Mouse (Mus musculus) neural tube, embryonic 14.5 days (tissue): ENCODE results near the gene Kdm4b. TPM values are rescaled to one million over a fixed set of nuclear protein-coding genes. Genes with fewer than 3 reads are reported as not detected.

Experiments
- ATAC-seq: fragments of 200-750 bp; cut with Nextera tagmentation; 2 replicates; pipeline ENCODE4 v1.8.0; 2017; ENCODE audit warnings: low read depth, mild to moderate bottlenecking, moderate TSS enrichment, moderate library complexity
- H3K27ac ChIP-seq: fragments of 300-500 bp; sonication (generic); 2 replicates; pipeline ENCODE4 v1.5.1; 2014; ENCODE audit warnings: low read depth, mild to moderate bottlenecking, control low read depth, low read length, moderate library complexity, mixed read lengths
- H3K27me3 ChIP-seq: fragments of 300-500 bp; sonication (generic); 2 replicates; pipeline ENCODE4 v1.6.1; 2014; ENCODE audit warnings: low read length; ENCODE audit not compliant: control insufficient read depth, insufficient read depth
- H3K36me3 ChIP-seq: fragments of 300-500 bp; sonication (generic); 2 replicates; pipeline ENCODE4 v1.6.1; 2014; ENCODE audit warnings: low read length, mixed read lengths; ENCODE audit not compliant: control insufficient read depth, insufficient read depth
- H3K4me1 ChIP-seq: fragments of 300-500 bp; sonication (generic); 2 replicates; pipeline ENCODE4 v1.6.1; 2014; ENCODE audit warnings: low read length; ENCODE audit not compliant: control insufficient read depth, insufficient read depth
- H3K4me2 ChIP-seq: fragments of 300-500 bp; sonication (generic); 2 replicates; pipeline ENCODE4 v1.6.1; 2014; ENCODE audit warnings: mild to moderate bottlenecking, low read depth, low read length, control low read depth
- H3K4me3 ChIP-seq: fragments of 300-500 bp; sonication (generic); 2 replicates; pipeline ENCODE4 v1.5.1; 2014; ENCODE audit warnings: low read depth, low read length, control low read depth, mixed read lengths
- H3K9ac ChIP-seq: fragments of 300-500 bp; sonication (generic); replicated peaks from 2 replicates; pipeline ENCODE4 v1.6.1; 2014; ENCODE audit warnings: low read depth, mild to moderate bottlenecking, control low read depth, low read length, mixed read lengths
- H3K9me3 ChIP-seq: fragments of 300-500 bp; sonication (generic); 2 replicates; pipeline ENCODE4 v1.6.1; 2016; ENCODE audit warnings: low read length; ENCODE audit not compliant: control insufficient read depth
- WGBS: fragments of 180-500 bp; shearing (Covaris S2); extraction: QIAGEN DNeasy Blood & Tissue Kit; methylation state at CpG from one replicate; pipeline ENCODE4 v1.1.7; 2014; 5-methylcytosine and 5-hydroxymethylcytosine counted together
- polyA plus RNA-seq: library from polyadenylated mRNA; unstranded; fragments of >200 nt; fragmentation: Nextera tagmentation; extraction: Ambion mirVana; gene quantifications from 2 replicates; pipeline ENCODE4 v1.2.1, GENCODE M21; 2014

Kdm4b gene
- polyA plus RNA-seq, 1 experiment from 2014 or later, result 58.6 TPM

GRCm38 (mm10) chr17:56348586-56348985 lies 22.7 kb downstream of the Kdm4b start:
- H3K36me3 ChIP-seq, result peaks cover 23% of the 10 kb centered on the region
- H3K27ac ChIP-seq, result no peak overlapping the region
- no peaks in the 10 kb centered on the region for H3K9me3 ChIP-seq
- H3K4me2 ChIP-seq, result no peak overlapping the region
- H3K27me3 ChIP-seq, result no peaks in the 10 kb centered on the region
- ATAC-seq, result no peak
- no peak overlapping the region for H3K9ac ChIP-seq
- no peaks in the 10 kb centered on the region for H3K4me1 ChIP-seq
- no peak overlapping the region for H3K4me3 ChIP-seq

- H3K9ac ChIP-seq, result no peak overlapping the region
- WGBS, result 39% methylated on average over 2 of the region's 2 CpGs
These were observed 24.8 kb downstream of the Kdm4b start for GRCm38 (mm10) chr17:56350694-56351093.

GRCm38 (mm10) chr17:56356921-56357885 lies 31.3 kb downstream of the Kdm4b start:
- H3K9me3 ChIP-seq, result no peaks in the 10 kb centered on the region
- peak; percentile 87 for ATAC-seq
- no peaks in the 10 kb centered on the region for H3K27me3 ChIP-seq
- 66% methylated on average over 9 of the region's 9 CpGs for WGBS
- H3K36me3 ChIP-seq, result peaks cover 43% of the 10 kb centered on the region
- 0 out of 2 replicates have a peak, but pooled peaks cover 5% of the 10 kb centered on the region for H3K4me1 ChIP-seq
- no peak overlapping the region for H3K27ac ChIP-seq
- H3K4me3 ChIP-seq, result no peak overlapping the region
- H3K9ac ChIP-seq, result no peak overlapping the region
- no peak overlapping the region for H3K4me2 ChIP-seq

More at GRCm38 (mm10) chr17:56350694-56351093, 24.8 kb downstream of the Kdm4b start:
- Histone ChIP-seq H3K4me1 (no peaks in the 10 kb centered on the region), H3K4me3 (no peak overlapping the region), H3K4me2 (no peak overlapping the region), H3K9me3 (no peaks in the 10 kb centered on the region), H3K36me3 (peaks cover 34% of the 10 kb centered on the region), H3K27me3 (no peaks in the 10 kb centered on the region), H3K27ac (no peak overlapping the region)
- peak; percentile 68 for ATAC-seq

GRCm38 (mm10) chr17:56359183-56359725 lies 33.4 kb downstream of the Kdm4b start:
- 83% methylated on average over 3 of the region's 3 CpGs for WGBS
- Histone ChIP-seq H3K9me3 (no peaks in the 10 kb centered on the region), H3K4me2 (no peak overlapping the region), H3K36me3 (peaks cover 37% of the 10 kb centered on the region), H3K9ac (no peak overlapping the region), H3K4me1 (0 out of 2 replicates have a peak, but pooled peaks cover 5% of the 10 kb centered on the region), H3K27ac (no peak overlapping the region), H3K27me3 (no peaks in the 10 kb centered on the region), H3K4me3 (no peak overlapping the region)
- no peak for ATAC-seq

- ATAC-seq, result no peak
- no peak overlapping the region for H3K4me3 ChIP-seq
- 0 out of 2 replicates have a peak, but pooled peaks cover 5% of the 10 kb centered on the region for H3K4me1 ChIP-seq
- H3K36me3 ChIP-seq, result peaks cover 32% of the 10 kb centered on the region
- H3K9me3 ChIP-seq, result no peaks in the 10 kb centered on the region
- 0 out of 2 replicates have a peak overlapping the region, but pooled peaks have one; percentile 7 for H3K9ac ChIP-seq
- WGBS, result 95% methylated on average over 1 of the region's 1 CpGs
- H3K27me3 ChIP-seq, result no peaks in the 10 kb centered on the region
- peak overlapping the region; percentile 52; the same call in 1 of the 2 replicates for H3K27ac ChIP-seq
- H3K4me2 ChIP-seq, result no peak overlapping the region
These were observed 34.0 kb downstream of the Kdm4b start for GRCm38 (mm10) chr17:56359864-56360263.

GRCm38 (mm10) chr17:56360451-56360850 lies 34.6 kb downstream of the Kdm4b start:
- Histone ChIP-seq H3K9ac (0 out of 2 replicates have a peak overlapping the region, but pooled peaks have one; percentile 7), H3K4me3 (no peak overlapping the region), H3K27ac (peak overlapping the region; percentile 52; the same call in 1 of the 2 replicates), H3K4me1 (peaks cover 8% of the 10 kb centered on the region), H3K4me2 (no peak overlapping the region), H3K9me3 (no peaks in the 10 kb centered on the region), H3K27me3 (no peaks in the 10 kb centered on the region), H3K36me3 (peaks cover 26% of the 10 kb centered on the region)
- 19% methylated on average over 8 of the region's 8 CpGs for WGBS
- no peak for ATAC-seq

- Histone ChIP-seq H3K4me1 (peaks cover 19% of the 10 kb centered on the region), H3K9ac (no peak overlapping the region), H3K9me3 (no peaks in the 10 kb centered on the region), H3K36me3 (peaks cover 16% of the 10 kb centered on the region), H3K27ac (no peak overlapping the region), H3K4me2 (no peak overlapping the region), H3K27me3 (no peaks in the 10 kb centered on the region), H3K4me3 (no peak overlapping the region)
- WGBS, result 90% methylated on average over 2 of the region's 2 CpGs
- no peak for ATAC-seq
These were observed 35.7 kb downstream of the Kdm4b start for GRCm38 (mm10) chr17:56361542-56361941.

- WGBS, result 37% methylated on average over 7 of the region's 7 CpGs
- no peak overlapping the region for H3K4me3 ChIP-seq
- H3K27me3 ChIP-seq, result no peaks in the 10 kb centered on the region
- no peak overlapping the region for H3K9ac ChIP-seq
- H3K9me3 ChIP-seq, result no peaks in the 10 kb centered on the region
- ATAC-seq, result peak; percentile 70; the same call in 1 of the 2 replicates
- no peak overlapping the region for H3K4me2 ChIP-seq
- peaks cover 26% of the 10 kb centered on the region for H3K4me1 ChIP-seq
- peak overlapping the region; percentile 76 for H3K27ac ChIP-seq
- H3K36me3 ChIP-seq, result peaks cover 23% of the 10 kb centered on the region
These were observed 40.2 kb downstream of the Kdm4b start for GRCm38 (mm10) chr17:56365791-56366673.
